Mouse (Mus musculus) forebrain, embryonic 11.5 days (tissue): ENCODE data around the gene Wrap73. TPM values are rescaled to one million over a fixed set of nuclear protein-coding genes. Genes with fewer than 3 reads are reported as not detected.

ENCODE experiments used
- ATAC-seq: fragments of 200-750 bp; cut with Nextera tagmentation; replicated peaks from 2 replicates; pipeline ENCODE4 v1.8.0; 2017; ENCODE audit warnings: moderate TSS enrichment; ENCODE audit not compliant: low FRiP score
- DNase-seq: peaks from one replicate; pipeline ENCODE4 v3.0.0-alpha.2; 2017; ENCODE audit warnings: low spot score
- H3K27ac ChIP-seq: fragments of 300-500 bp; sonication (generic); 2 replicates; pipeline ENCODE4 v1.5.1; 2014; ENCODE audit warnings: low read depth, low read length
- H3K27me3 ChIP-seq: fragments of 300-500 bp; sonication (generic); 2 replicates; pipeline ENCODE4 v1.6.1; 2014; ENCODE audit warnings: mild to moderate bottlenecking, low read length, mixed read lengths; ENCODE audit not compliant: control insufficient read depth, insufficient read depth
- H3K36me3 ChIP-seq: fragments of 300-500 bp; sonication (generic); 2 replicates; pipeline ENCODE4 v1.6.1; 2014; ENCODE audit warnings: mild to moderate bottlenecking, low read length, moderate library complexity, mixed read lengths; ENCODE audit not compliant: control insufficient read depth, insufficient read depth
- H3K4me1 ChIP-seq: fragments of 300-500 bp; sonication (generic); replicated peaks from 2 replicates; pipeline ENCODE4 v1.6.1; 2014; ENCODE audit warnings: low read length, mixed read lengths; ENCODE audit not compliant: control insufficient read depth, insufficient read depth
- H3K4me2 ChIP-seq: fragments of 300-500 bp; sonication (generic); 2 replicates; pipeline ENCODE4 v1.6.1; 2014; ENCODE audit warnings: low read depth, mild to moderate bottlenecking, low read length, moderate library complexity, mixed read lengths; ENCODE audit not compliant: severe bottlenecking
- H3K4me3 ChIP-seq: fragments of 300-500 bp; sonication (generic); 2 replicates; pipeline ENCODE4 v1.5.1; 2014; ENCODE audit warnings: low read depth, low read length
- H3K9ac ChIP-seq: fragments of 300-500 bp; sonication (generic); 2 replicates; pipeline ENCODE4 v1.6.1; 2014; ENCODE audit warnings: low read length
- H3K9me3 ChIP-seq: fragments of 300-500 bp; sonication (generic); 2 replicates; pipeline ENCODE4 v1.6.1; 2016; ENCODE audit warnings: low read length, mixed read lengths; ENCODE audit not compliant: control insufficient read depth
- WGBS: fragments of 180-500 bp; shearing (Covaris S2); extraction: QIAGEN DNeasy Blood & Tissue Kit; methylation state at CpG from one replicate; pipeline ENCODE4 v1.1.7; 2014; 5-methylcytosine and 5-hydroxymethylcytosine counted together
- polyA plus RNA-seq: library from polyadenylated mRNA; unstranded; fragments of >200 nt; fragmentation: Nextera tagmentation; extraction: Ambion mirVana; gene quantifications from 2 replicates; pipeline ENCODE4 v1.2.1, GENCODE M21; 2014

Gene Wrap73
- 44.5 and 52.4 TPM in 2 replicates for polyA plus RNA-seq

DNA sequence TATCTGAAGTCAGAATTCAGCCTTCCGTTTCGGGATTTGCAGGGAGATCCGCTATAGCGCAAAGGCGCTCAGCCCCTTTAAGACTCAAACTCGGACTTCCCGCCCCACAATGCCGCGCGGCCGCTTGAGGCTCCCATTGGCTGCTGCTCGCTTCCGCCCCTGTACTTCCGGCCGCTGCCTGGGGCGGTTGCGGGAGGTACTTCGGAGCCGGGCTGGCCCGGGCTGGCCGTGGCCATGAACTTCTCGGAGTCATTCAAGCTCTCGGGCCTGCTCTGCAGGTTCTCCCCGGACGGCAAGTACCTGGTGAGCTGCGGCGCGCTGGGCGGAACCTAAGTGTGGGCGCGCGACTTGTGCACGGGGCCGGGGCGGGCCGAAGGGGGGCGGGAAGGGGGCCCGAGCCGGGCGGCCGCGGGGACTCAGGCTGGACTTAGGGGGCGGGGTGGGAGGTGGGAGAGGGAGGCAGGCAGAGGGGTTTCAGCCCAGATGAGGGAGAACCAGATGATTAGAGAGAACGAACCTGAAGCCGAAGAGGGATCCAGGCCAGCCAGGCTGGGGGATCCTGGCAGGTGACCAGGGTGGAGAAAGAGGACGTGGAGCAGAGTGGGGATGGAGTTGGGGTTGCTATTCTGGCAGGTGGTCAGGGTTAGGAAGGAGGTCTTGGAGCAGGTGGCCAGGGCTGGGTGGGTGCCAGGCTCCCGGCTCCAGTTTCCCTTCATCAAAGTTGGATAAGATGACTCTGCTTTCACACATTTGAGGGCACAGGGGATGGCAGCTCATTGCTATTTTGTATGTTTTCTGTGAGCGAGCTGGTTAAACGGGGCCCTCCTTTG, at the start of gene Wrap73:
Gene Wrap73, plus strand, starts transcription at position 162 of the 830 bp plus-strand sequence.
- WGBS: 2% methylated on average over 49 of the region's 49 CpGs
- Histone ChIP-seq H3K9me3 (no peaks in the 10 kb centered on the region), H3K4me2 (peak within 1 kb of the TSS; percentile 79), H3K27ac (no peak within 1 kb of the TSS), H3K4me1 (peaks cover 14% of the 10 kb centered on the region; the same call in 1 of the 2 replicates), H3K27me3 (peaks cover 43% of the 10 kb centered on the region), H3K9ac (peak within 1 kb of the TSS; percentile 78), H3K4me3 (peak within 1 kb of the TSS; percentile 77), H3K36me3 (no peaks in the 10 kb centered on the region; the same call in 1 of the 2 replicates)
- peak; percentile 96 for DNase-seq
- peak; percentile 93 for ATAC-seq

DNA sequence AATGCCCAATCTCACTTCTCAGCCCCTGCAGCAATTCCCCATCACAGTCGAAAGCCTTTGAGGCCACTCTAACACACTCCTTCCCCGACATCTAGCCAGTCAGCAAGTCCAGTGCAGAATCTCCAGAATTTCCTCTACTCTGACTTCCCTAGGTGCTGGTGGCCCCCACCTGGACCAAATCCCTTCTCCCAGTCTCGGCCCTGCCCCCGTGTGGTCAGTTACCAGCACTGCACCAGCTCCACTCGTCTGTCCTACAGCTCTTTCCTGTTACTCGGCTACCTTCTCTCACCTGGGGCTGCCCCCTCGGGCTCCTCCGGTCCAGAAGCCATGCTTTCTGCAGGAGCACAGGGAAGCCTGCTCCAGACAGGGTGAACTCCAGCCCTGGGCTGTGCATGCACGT, 49.0 kb upstream of the Wrap73 start:
- H3K9ac ChIP-seq: no peak overlapping the region
- H3K4me3 ChIP-seq: no peak overlapping the region
- H3K36me3 ChIP-seq: no peaks in the 10 kb centered on the region
- H3K27me3 ChIP-seq: no peaks in the 10 kb centered on the region
- WGBS: 30% methylated on average over 9 of the region's 9 CpGs
- no peak overlapping the region for H3K27ac ChIP-seq
- H3K9me3 ChIP-seq: no peaks in the 10 kb centered on the region
- DNase-seq: peak; percentile 60
- ATAC-seq: no peak
- H3K4me1 ChIP-seq: no peaks in the 10 kb centered on the region
- H3K4me2 ChIP-seq: no peak overlapping the region

DNA sequence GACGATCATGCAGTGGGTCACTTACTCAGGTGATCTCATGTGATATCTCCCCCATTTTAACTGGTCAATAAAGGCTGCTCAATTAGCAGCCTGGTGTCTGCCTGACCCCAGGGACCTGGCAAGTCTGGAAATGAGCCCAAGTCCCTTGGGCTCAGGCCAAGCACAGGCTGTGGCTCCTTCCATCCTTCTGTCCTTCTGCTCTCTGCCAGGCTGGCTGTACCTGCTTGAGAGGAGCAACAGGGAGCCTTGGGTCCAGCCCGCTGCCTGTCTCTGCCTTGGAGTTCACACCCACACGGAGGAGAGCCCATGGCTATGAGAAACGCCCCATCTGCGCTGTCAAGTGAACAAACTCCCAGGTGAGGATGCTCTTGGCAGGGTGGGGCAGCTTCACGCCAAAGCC, 46.1 kb upstream of the Wrap73 start:
- H3K9me3 ChIP-seq: no peaks in the 10 kb centered on the region
- H3K9ac ChIP-seq: no peak overlapping the region
- no peaks in the 10 kb centered on the region for H3K36me3 ChIP-seq
- no peak overlapping the region for H3K27ac ChIP-seq
- no peaks in the 10 kb centered on the region for H3K27me3 ChIP-seq
- H3K4me2 ChIP-seq: no peak overlapping the region
- no peak for ATAC-seq
- no peaks in the 10 kb centered on the region for H3K4me1 ChIP-seq
- DNase-seq: no peak
- 23% methylated on average over 6 of the region's 6 CpGs for WGBS
- H3K4me3 ChIP-seq: no peak overlapping the region

DNA sequence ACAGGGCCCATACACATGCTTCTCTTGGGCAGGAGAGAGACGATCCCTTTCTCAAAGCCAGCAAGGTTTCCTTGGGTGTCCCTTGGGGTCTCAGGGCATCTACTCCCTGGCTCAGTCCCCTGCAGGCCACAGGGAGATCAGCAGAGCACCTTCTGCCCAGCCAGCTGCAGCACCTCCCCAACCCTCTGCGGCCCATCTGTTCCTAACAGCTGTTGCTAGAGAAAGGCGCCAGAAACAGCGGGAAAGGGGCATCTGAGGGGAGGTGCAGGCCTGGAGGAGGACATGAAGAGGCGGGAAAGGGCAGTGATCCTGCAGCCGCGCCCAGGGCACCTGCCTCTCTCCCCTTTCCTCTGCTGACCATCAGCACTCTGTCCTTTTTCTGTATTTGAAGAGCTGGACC, 42.8 kb upstream of the Wrap73 start:
- Histone ChIP-seq H3K4me3 (no peak overlapping the region), H3K27me3 (no peaks in the 10 kb centered on the region), H3K36me3 (no peaks in the 10 kb centered on the region), H3K27ac (no peak overlapping the region), H3K4me1 (no peaks in the 10 kb centered on the region), H3K4me2 (no peak overlapping the region), H3K9ac (no peak overlapping the region), H3K9me3 (no peaks in the 10 kb centered on the region)
- DNase-seq (no peak), ATAC-seq (no peak)
- WGBS: 66% methylated on average over 7 of the region's 7 CpGs

DNA sequence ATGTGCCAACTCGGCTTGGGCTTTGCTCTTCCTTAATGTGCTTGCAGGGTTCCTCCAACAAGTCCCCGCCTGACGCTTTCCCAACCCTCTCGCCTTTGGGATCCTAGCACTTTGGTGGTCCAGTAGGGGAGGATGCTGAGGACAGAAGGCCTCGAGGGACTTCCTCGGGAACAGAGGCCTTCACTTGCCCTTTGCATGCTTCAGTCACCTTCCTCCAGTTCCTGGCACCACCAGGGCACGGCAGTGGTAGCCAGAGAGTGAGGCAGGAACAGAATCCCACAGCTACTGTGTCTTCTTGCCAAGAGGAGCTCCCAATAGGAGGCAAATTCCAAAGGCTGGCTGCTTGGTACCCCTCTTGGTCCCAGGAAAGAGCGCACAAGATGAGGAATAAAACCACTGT, 38.8 kb upstream of the Wrap73 start:
- Histone ChIP-seq H3K4me3 (no peak overlapping the region), H3K4me2 (no peak overlapping the region), H3K9me3 (no peaks in the 10 kb centered on the region), H3K27me3 (no peaks in the 10 kb centered on the region; the same call in 1 of the 2 replicates), H3K4me1 (no peaks in the 10 kb centered on the region), H3K9ac (no peak overlapping the region), H3K27ac (no peak overlapping the region), H3K36me3 (no peaks in the 10 kb centered on the region)
- ATAC-seq (no peak), DNase-seq (no peak)
- 76% methylated on average over 8 of the region's 8 CpGs for WGBS

DNA sequence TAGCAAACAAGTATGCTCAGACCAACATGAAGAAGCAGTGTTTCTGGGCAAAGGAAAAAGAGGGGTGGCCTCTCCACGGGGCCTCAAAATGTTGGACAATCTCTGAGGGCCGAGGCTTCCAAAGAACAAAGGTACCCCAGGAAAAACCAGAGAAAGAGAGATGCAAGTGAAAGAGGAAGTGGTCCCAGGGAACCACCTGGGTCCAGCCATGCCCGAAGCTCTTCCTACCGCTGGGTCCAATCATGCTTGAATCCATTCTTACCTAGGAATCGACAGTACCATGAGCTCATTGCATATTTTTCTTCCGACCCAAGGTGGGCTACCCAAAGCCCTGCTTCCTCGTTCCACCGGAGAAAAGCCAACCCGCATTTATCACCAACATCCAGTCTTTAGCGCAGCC, 38.3 kb upstream of the Wrap73 start:
- no peak for DNase-seq
- no peak overlapping the region for H3K9ac ChIP-seq
- H3K27ac ChIP-seq: no peak overlapping the region
- no peak for ATAC-seq
- H3K36me3 ChIP-seq: no peaks in the 10 kb centered on the region
- no peak overlapping the region for H3K4me3 ChIP-seq
- H3K4me1 ChIP-seq: no peaks in the 10 kb centered on the region
- WGBS: 89% methylated on average over 10 of the region's 10 CpGs
- H3K27me3 ChIP-seq: no peaks in the 10 kb centered on the region; the same call in 1 of the 2 replicates
- H3K9me3 ChIP-seq: no peaks in the 10 kb centered on the region
- no peak overlapping the region for H3K4me2 ChIP-seq

DNA sequence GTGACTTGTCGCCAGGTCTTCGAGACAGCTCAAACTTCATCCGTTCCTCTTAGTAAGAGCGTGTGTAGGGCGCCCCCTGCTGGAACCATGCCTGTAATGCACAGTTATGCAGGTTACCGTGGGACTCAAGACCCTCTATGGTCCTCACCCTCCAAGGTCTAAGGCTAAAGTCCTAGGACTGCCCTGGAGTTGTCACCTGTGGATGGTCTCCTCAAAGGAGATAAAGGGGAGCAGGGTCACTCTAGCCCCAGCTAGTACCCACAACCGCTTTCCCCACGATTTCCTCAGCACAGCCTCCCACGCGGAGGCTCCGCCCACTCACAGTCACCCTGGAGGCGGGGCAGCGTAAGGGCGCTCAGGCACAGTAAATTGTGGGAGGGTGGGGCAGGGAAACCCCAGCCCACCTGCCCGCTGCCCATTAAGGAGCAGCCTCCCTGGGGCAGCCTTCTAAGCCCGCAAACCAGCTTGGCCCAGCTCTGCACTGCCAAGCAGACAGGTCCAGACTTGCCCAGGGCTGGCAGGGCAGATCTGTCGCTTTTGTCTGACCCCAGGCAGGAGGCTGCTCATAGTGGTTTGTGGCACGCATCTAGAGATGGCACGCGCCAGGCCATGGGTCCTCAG, 36.7 kb upstream of the Wrap73 start:
- Histone ChIP-seq H3K36me3 (no peaks in the 10 kb centered on the region), H3K9me3 (no peaks in the 10 kb centered on the region), H3K9ac (no peak overlapping the region), H3K27me3 (no peaks in the 10 kb centered on the region; the same call in 1 of the 2 replicates), H3K27ac (no peak overlapping the region), H3K4me3 (no peak overlapping the region), H3K4me1 (no peaks in the 10 kb centered on the region), H3K4me2 (peak overlapping the region; percentile 30)
- peak; percentile 87 for DNase-seq
- 29% methylated on average over 20 of the region's 20 CpGs for WGBS
- 0 out of 2 replicates have a peak, but pooled peaks have one; percentile 27 for ATAC-seq

DNA sequence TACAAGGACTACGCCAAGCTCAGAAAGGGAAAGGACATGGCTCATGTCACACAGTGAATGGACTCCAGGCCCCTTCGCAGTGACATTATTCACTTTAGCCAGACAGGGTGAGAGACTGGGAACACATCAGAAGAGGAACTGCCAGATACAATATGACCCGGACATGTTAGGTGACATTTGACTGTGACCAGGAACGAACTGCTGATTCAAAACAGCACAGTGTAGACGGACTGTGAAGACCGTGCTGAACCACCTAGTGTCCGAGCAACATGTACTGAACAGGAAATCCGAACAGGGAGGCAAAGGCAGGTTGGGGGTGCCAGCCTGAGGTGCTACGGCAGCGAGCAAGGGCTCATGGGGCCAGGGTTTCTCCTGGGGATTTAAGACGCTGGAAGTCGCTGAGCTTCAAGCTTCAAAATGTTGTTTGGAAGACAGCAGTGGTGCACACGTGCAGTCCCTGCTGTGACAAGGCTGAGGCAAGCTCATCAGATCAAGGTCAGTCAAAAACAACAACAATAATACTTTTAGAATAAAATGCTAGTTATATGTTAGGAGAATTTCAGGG, 35.6 kb upstream of the Wrap73 start:
- Histone ChIP-seq H3K4me1 (no peaks in the 10 kb centered on the region), H3K4me3 (no peak overlapping the region), H3K27me3 (no peaks in the 10 kb centered on the region; the same call in 1 of the 2 replicates), H3K4me2 (no peak overlapping the region), H3K9me3 (no peaks in the 10 kb centered on the region), H3K36me3 (no peaks in the 10 kb centered on the region), H3K27ac (no peak overlapping the region), H3K9ac (no peak overlapping the region)
- DNase-seq: no peak
- ATAC-seq: no peak
- 82% methylated on average over 13 of the region's 13 CpGs for WGBS
